Mouse (Mus musculus): ENCODE results near the gene Tgoln1. TPM values are rescaled to one million over a fixed set of nuclear protein-coding genes. Genes with fewer than 3 reads are reported as not detected.

Tgoln1 gene
- polyA plus RNA-seq, 1 experiment, result 29.8 TPM

DNA sequence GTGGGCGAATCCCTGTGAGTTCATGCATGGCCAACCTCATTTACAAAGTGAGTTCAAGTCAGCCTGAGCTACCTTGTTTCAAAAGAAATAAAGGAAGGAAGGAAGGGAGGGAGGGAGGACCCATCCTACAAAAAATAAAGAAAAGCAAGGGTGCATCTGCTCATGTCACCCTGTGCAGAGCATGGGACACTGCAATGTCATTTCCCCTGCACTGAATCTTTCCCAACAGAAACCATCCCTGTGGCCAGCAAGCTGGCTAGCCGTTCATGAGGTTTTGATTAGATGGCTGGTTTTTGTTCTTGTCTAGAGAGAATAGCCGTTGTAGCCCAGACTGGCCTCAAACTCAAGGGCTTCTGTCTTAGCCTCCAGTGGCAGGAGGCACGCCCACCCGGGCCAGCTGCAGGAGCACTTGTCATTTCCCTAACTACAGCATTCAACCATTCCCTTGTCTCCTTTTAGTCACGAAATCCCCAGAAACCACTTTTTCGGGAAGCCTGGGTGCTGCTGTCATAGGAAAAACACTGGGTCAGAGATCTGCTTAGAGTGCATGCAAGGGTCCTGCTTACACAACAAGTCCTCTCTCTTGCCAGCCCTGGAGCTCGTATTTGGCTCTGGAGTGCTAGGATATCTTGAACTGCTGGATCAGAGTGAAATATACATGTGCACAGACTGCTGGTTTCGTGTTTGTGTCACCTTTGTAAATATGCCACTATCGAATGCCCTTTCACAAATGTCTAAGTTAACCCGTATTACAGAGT lies 35.0 kb downstream of the Tgoln1 start:
- Histone ChIP-seq H3K4me3 (ENCODE audit: control insufficient read depth, low read depth, low read length) (no peak overlapping the region), H3K27ac (ENCODE audit: control insufficient read depth, insufficient read depth, low read depth, low read length) (no peak overlapping the region), H3K36me3 (ENCODE audit: control insufficient read depth, insufficient read depth, low read length) (no peaks in the 10 kb centered on the region; the same call in 1 of the 2 replicates), H3K27me3 (ENCODE audit: control insufficient read depth, insufficient read depth, low read length) (no peaks in the 10 kb centered on the region), H3K4me1 (ENCODE audit: control insufficient read depth, insufficient read depth, low read length) (no peaks in the 10 kb centered on the region)
- no peak for TF ChIP-seq CTCF (IDR thresholded peaks at IDR 0.05; ENCODE audit: control insufficient read depth, insufficient read depth, insufficient replicate concordance, low read depth, low read length)
- TF ChIP-seq POLR2A (IDR thresholded peaks at IDR 0.05; ENCODE audit: control insufficient read depth, low read depth, low read length), result no peak

DNA sequence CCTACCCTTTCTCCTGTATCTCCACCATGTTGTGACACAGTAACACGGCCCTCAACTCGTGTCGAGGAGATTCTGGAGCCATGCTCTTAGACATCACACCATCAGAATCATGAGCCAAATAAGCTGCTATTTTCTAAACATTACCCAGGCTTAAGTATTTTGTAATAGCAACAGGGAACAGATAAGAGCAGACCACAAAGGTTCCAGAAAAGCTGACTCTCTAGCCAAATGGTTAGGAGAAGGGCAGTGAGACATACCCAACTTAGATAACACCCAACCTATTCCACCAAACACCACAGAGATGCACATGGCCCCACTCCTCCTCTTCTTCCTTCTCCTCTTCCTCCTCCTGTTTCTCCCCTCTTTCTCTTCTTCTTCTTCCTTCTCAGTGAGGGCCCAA lies 40.8 kb downstream of the Tgoln1 start:
- no peaks in the 10 kb centered on the region for H3K27me3 ChIP-seq (ENCODE audit: control insufficient read depth, insufficient read depth, low read length)
- no peak overlapping the region for H3K27ac ChIP-seq (ENCODE audit: control insufficient read depth, insufficient read depth, low read depth, low read length)
- H3K36me3 ChIP-seq (ENCODE audit: control insufficient read depth, insufficient read depth, low read length), result peaks cover 2% of the 10 kb centered on the region
- no peak for TF ChIP-seq CTCF (IDR thresholded peaks at IDR 0.05; ENCODE audit: control insufficient read depth, insufficient read depth, insufficient replicate concordance, low read depth, low read length)
- TF ChIP-seq POLR2A (IDR thresholded peaks at IDR 0.05; ENCODE audit: control insufficient read depth, low read depth, low read length), result no peak
- H3K4me3 ChIP-seq (ENCODE audit: control insufficient read depth, low read depth, low read length), result no peak overlapping the region
- no peaks in the 10 kb centered on the region for H3K4me1 ChIP-seq (ENCODE audit: control insufficient read depth, insufficient read depth, low read length)

DNA sequence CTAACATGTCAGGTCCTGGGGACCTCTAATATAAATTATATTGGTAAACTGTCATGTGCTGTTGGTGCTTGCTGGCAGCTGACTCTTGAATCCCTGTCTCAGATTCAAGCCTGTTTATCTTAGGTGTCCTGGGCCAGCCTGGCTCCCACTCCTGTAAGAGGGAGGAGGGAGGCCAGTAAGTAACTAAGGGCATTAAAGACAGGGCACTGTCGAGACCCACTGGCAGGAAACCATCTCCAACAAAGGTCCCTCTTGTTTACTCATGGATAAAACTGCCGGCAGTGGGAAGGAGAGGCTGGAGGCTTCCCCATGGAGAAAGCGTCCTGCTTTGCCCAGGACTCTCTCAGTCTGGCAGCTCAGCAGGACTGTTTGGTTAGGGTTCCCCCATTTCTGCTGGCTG lies 45.0 kb downstream of the Tgoln1 start:
- TF ChIP-seq POLR2A (IDR thresholded peaks at IDR 0.05; ENCODE audit: control insufficient read depth, low read depth, low read length) (no peak), CTCF (IDR thresholded peaks at IDR 0.05; ENCODE audit: control insufficient read depth, insufficient read depth, insufficient replicate concordance, low read depth, low read length) (no peak)
- Histone ChIP-seq H3K36me3 (ENCODE audit: control insufficient read depth, insufficient read depth, low read length) (peaks cover 2% of the 10 kb centered on the region), H3K4me1 (ENCODE audit: control insufficient read depth, insufficient read depth, low read length) (no peaks in the 10 kb centered on the region), H3K27ac (ENCODE audit: control insufficient read depth, insufficient read depth, low read depth, low read length) (no peak overlapping the region), H3K4me3 (ENCODE audit: control insufficient read depth, low read depth, low read length) (no peak overlapping the region), H3K27me3 (ENCODE audit: control insufficient read depth, insufficient read depth, low read length) (no peaks in the 10 kb centered on the region)

DNA sequence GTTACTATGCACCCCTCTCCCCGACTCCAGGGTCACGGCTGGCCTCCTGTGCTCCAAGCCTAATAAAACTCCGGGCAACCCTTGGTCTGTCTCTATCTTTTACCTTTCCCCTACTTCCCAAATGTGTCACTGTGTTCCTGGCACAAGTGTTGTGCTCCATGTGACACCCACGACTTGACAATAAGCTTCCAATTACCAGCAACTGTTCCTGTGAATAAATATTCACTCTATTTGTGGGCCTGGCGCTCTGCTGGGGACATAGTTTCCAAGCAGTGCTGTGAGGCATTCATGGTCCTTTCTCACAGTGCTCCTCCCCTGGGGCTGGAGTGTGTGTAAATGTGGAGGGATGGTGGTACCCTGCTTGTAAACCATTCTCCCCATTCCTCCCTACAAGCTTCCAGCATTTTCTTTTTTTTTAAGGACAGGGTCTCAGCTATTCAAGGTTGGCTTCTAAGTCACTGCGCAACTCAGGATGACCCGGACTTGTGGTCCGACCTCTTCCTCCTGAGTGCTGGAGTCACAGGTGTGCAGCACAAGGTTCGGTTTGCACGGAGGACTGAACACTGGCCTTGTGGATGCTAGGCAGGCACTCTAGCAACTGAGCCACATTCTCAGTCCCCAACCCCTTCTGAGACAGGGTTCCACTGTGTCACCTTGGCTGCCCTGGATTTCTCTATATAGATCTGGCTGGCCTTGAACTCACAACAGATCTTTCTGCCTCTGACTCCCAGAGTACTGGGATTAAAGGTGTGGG lies 46.0 kb downstream of the Tgoln1 start:
- H3K27me3 ChIP-seq (ENCODE audit: control insufficient read depth, insufficient read depth, low read length), result no peaks in the 10 kb centered on the region
- H3K36me3 ChIP-seq (ENCODE audit: control insufficient read depth, insufficient read depth, low read length), result peaks cover 2% of the 10 kb centered on the region; the same call in 1 of the 2 replicates
- H3K4me3 ChIP-seq (ENCODE audit: control insufficient read depth, low read depth, low read length), result no peak overlapping the region
- H3K4me1 ChIP-seq (ENCODE audit: control insufficient read depth, insufficient read depth, low read length), result no peaks in the 10 kb centered on the region
- no peak overlapping the region for H3K27ac ChIP-seq (ENCODE audit: control insufficient read depth, insufficient read depth, low read depth, low read length)
- TF ChIP-seq CTCF (IDR thresholded peaks at IDR 0.05; ENCODE audit: control insufficient read depth, insufficient read depth, insufficient replicate concordance, low read depth, low read length) (no peak), POLR2A (IDR thresholded peaks at IDR 0.05; ENCODE audit: control insufficient read depth, low read depth, low read length) (no peak)

DNA sequence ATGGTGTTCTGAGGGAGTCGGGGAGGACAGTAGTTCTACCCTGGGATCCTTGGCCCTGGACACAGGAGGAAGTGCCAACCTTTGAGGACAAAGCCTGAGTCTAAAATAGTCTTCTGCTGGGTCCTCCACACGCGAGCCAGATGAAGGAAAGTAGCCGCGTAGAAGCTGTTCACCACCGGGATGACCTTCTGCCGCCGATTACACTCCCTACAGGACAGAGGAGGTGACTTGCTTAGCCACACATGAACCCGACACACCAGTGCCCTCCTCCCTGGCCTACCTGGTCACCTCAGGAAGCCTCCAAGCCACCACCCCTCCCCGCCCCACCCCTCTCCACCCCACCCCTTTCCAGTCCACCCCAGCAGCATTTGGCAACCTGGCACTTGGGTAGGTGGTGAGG lies 48.1 kb downstream of the Tgoln1 start:
- Histone ChIP-seq H3K4me1 (ENCODE audit: control insufficient read depth, insufficient read depth, low read length) (no peaks in the 10 kb centered on the region), H3K4me3 (ENCODE audit: control insufficient read depth, low read depth, low read length) (no peak overlapping the region), H3K36me3 (ENCODE audit: control insufficient read depth, insufficient read depth, low read length) (no peaks in the 10 kb centered on the region), H3K27ac (ENCODE audit: control insufficient read depth, insufficient read depth, low read depth, low read length) (no peak overlapping the region), H3K27me3 (ENCODE audit: control insufficient read depth, insufficient read depth, low read length) (no peaks in the 10 kb centered on the region)
- TF ChIP-seq POLR2A (IDR thresholded peaks at IDR 0.05; ENCODE audit: control insufficient read depth, low read depth, low read length) (no peak), CTCF (IDR thresholded peaks at IDR 0.05; ENCODE audit: control insufficient read depth, insufficient read depth, insufficient replicate concordance, low read depth, low read length) (no peak)

DNA sequence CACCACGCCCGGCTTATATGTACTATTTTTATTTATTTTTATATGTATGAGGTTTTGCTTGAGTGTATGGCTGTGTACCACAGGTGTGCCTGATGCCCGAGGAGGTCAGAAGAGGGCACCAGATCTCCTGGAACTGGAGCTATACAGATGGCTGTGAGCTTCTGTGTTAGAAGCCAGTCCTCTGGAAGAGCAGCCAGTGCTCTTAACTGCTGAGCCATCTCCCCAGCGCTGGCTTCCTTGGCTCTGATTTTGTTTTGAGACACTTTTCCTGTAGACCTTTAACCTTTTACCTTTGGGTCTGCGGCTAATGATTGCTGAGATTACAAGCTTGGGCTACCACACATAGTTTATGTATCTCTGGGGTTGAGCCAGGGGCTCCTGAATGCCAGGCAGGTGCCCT lies 49.3 kb downstream of the Tgoln1 start:
- TF ChIP-seq POLR2A (IDR thresholded peaks at IDR 0.05; ENCODE audit: control insufficient read depth, low read depth, low read length) (no peak), CTCF (IDR thresholded peaks at IDR 0.05; ENCODE audit: control insufficient read depth, insufficient read depth, insufficient replicate concordance, low read depth, low read length) (no peak)

DNA sequence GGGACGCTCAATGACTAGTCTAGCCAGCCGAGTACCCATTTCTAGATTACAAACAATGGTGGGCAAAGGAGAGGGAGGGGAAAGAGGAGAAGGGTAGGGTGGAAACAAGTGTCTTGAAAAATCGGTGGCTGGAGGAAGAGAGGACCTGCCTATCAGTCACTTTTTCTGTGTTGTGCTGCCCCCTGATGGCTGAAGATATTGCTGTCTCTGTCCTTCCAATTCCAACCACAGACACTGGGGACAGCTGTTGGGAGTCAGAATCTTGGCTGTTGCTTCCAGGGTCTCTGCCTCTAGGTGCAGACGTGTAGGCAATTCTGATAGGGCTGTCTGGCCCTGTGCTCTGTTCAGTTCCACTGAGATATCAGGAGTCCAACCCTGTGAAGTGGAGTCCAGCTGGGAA lies 50.8 kb downstream of the Tgoln1 start:
- no peak overlapping the region for H3K4me3 ChIP-seq (ENCODE audit: control insufficient read depth, low read depth, low read length)
- no peak overlapping the region for H3K27ac ChIP-seq (ENCODE audit: control insufficient read depth, insufficient read depth, low read depth, low read length)
- H3K36me3 ChIP-seq (ENCODE audit: control insufficient read depth, insufficient read depth, low read length), result no peaks in the 10 kb centered on the region
- no peaks in the 10 kb centered on the region; the same call in 1 of the 2 replicates for H3K4me1 ChIP-seq (ENCODE audit: control insufficient read depth, insufficient read depth, low read length)
- no peaks in the 10 kb centered on the region for H3K27me3 ChIP-seq (ENCODE audit: control insufficient read depth, insufficient read depth, low read length)
- TF ChIP-seq POLR2A (IDR thresholded peaks at IDR 0.05; ENCODE audit: control insufficient read depth, low read depth, low read length) (no peak), CTCF (IDR thresholded peaks at IDR 0.05; ENCODE audit: control insufficient read depth, insufficient read depth, insufficient replicate concordance, low read depth, low read length) (peak; percentile 47; the same call in 1 of the 2 replicates)

More for the DNA sequence above, 49.3 kb downstream of the Tgoln1 start:
- no peaks in the 10 kb centered on the region; the same call in 1 of the 2 replicates for H3K4me1 ChIP-seq (ENCODE audit: control insufficient read depth, insufficient read depth, low read length)
- no peaks in the 10 kb centered on the region for H3K27me3 ChIP-seq (ENCODE audit: control insufficient read depth, insufficient read depth, low read length)
- H3K36me3 ChIP-seq (ENCODE audit: control insufficient read depth, insufficient read depth, low read length), result no peaks in the 10 kb centered on the region
- H3K27ac ChIP-seq (ENCODE audit: control insufficient read depth, insufficient read depth, low read depth, low read length), result no peak overlapping the region
- H3K4me3 ChIP-seq (ENCODE audit: control insufficient read depth, low read depth, low read length), result no peak overlapping the region

All from testis, adult 2 months (tissue).